Mouse (Mus musculus): Measurements from ENCODE around the gene Cenpl.

The Cenpl gene

GRCm38 (mm10) chr1:161046972-161047371 is 23.5 kb upstream of the Cenpl start:
- DNase-seq, result no peak

GRCm38 (mm10) chr1:161057164-161057563 is 13.3 kb upstream of the Cenpl start:
- DNase-seq, result no peak

GRCm38 (mm10) chr1:161063351-161063750 is 7.2 kb upstream of the Cenpl start:
- DNase-seq, result no peak

GRCm38 (mm10) chr1:161071272-161071620 is 733 bp downstream of the Cenpl start:
- no peak for DNase-seq

- DNase-seq, result no peak
Observed at GRCm38 (mm10) chr1:161076238-161076637, 5.7 kb downstream of the Cenpl start.

GRCm38 (mm10) chr1:161077243-161077642 is 6.7 kb downstream of the Cenpl start:
- no peak for DNase-seq

- no peak for DNase-seq
Observed at GRCm38 (mm10) chr1:161099721-161100405, 29.4 kb downstream of the Cenpl start.

- no peak for DNase-seq
Observed at GRCm38 (mm10) chr1:161103842-161104241, 33.3 kb downstream of the Cenpl start.

- DNase-seq, result no peak
Observed at GRCm38 (mm10) chr1:161109216-161109615, 38.7 kb downstream of the Cenpl start.

- no peak for DNase-seq
Observed at GRCm38 (mm10) chr1:161114591-161114990, 44.1 kb downstream of the Cenpl start.

GRCm38 (mm10) chr1:161122661-161123418 is 52.3 kb downstream of the Cenpl start:
- DNase-seq, result no peak

GRCm38 (mm10) chr1:161126461-161126860 is 55.9 kb downstream of the Cenpl start:
- DNase-seq, result no peak

- peak; percentile 92 for DNase-seq
Observed at GRCm38 (mm10) chr1:161130726-161131664, 60.5 kb downstream of the Cenpl start, which contains the start of gene Klhl20. Klhl20 (minus strand) TSS chr1:161131511.

All from right cerebral cortex, postnatal 14 days (tissue).